Mouse (Mus musculus): Measurements from ENCODE around the gene Tmem88. TPM values are rescaled to one million over a fixed set of nuclear protein-coding genes. Genes with fewer than 3 reads are reported as not detected.
"Not testable (repeated sequence)": the region's sequence is repeated elsewhere in the genome, so short reads cannot be mapped to it uniquely, and the experiment has no call there.

The Tmem88 gene
- polyA plus RNA-seq, 1 experiment from 2014 or later: 34.8 TPM

GRCm38 (mm10) chr11:69395634-69396373 lies 2.2 kb downstream of the Tmem88 start:
- under 1% methylated on average over 45 of the region's 48 CpGs for WGBS
- H3K4me1 ChIP-seq (replicated peaks; ENCODE audit: control insufficient read depth, insufficient read depth, low read length): peaks cover 24% of the 10 kb centered on the region

DNA sequence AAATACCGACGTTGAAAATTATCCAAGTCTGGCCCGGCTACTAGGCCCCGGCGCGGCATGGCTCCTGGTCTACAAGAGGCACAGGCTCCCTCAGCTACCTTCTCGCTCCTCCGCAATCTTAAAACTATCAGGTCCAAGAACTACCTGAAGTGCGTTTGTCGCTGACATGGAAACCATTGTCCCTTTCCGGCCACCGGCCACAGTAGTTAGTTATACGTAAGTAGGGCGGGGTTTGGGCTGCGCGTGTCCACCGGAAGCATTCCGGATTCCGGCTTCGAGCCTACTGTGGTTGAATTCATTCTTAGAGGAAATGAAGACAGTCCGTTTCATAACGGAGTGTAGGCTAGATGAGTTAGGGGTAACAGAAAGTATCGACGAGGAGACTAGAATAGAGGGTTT lies 2.8 kb downstream of the Tmem88 start, which contains the start of the genes Naa38 and Cyb5d1:
Gene Naa38, plus strand, starts transcription at position 253 of the 399 bp plus-strand sequence.
Gene Cyb5d1, minus strand, starts transcription at position 397 of the 399 bp plus-strand sequence.
- not testable (repeated sequence) for H3K9me3 ChIP-seq (ENCODE audit: control insufficient read depth, low read length); H3K27me3 ChIP-seq (replicated peaks; ENCODE audit: control insufficient read depth, insufficient read depth, low read length)
- H3K4me2 ChIP-seq (ENCODE audit: low read length): peak within 1 kb of the TSS; percentile 72
- ATAC-seq (replicated peaks; ENCODE audit: low FRiP score, low TSS enrichment, low read depth) (peak; percentile 60), DNase-seq (ENCODE audit: low spot score) (peak; percentile 91)
- peak within 1 kb of the TSS; percentile 96 for H3K9ac ChIP-seq (ENCODE audit: low read length)
- H3K4me3 ChIP-seq (ENCODE audit: low read depth, low read length): peak within 1 kb of the TSS; percentile 70
- H3K4me1 ChIP-seq (replicated peaks; ENCODE audit: control insufficient read depth, insufficient read depth, low read length): peaks cover 24% of the 10 kb centered on the region
- WGBS: under 1% methylated on average over 24 of the region's 24 CpGs
- H3K27ac ChIP-seq (ENCODE audit: low read depth): peak within 1 kb of the TSS; percentile 97
- H3K36me3 ChIP-seq (ENCODE audit: control insufficient read depth, insufficient read depth, low read length): peaks cover 10% of the 10 kb centered on the region

More at GRCm38 (mm10) chr11:69395634-69396373, 2.2 kb downstream of the Tmem88 start:
- Histone ChIP-seq H3K4me2 (ENCODE audit: low read length) (peak overlapping the region; percentile 72), H3K4me3 (ENCODE audit: low read depth, low read length) (peak overlapping the region; percentile 70), H3K36me3 (ENCODE audit: control insufficient read depth, insufficient read depth, low read length) (peaks cover 16% of the 10 kb centered on the region), H3K9me3 (ENCODE audit: control insufficient read depth, low read length) (no peaks in the 10 kb centered on the region), H3K27ac (ENCODE audit: low read depth) (peak overlapping the region; percentile 97), H3K27me3 (replicated peaks; ENCODE audit: control insufficient read depth, insufficient read depth, low read length) (no peaks in the 10 kb centered on the region), H3K9ac (ENCODE audit: low read length) (peak overlapping the region; percentile 96)
- ATAC-seq (replicated peaks; ENCODE audit: low FRiP score, low TSS enrichment, low read depth): peak; percentile 83
- DNase-seq (ENCODE audit: low spot score): peak; percentile 99

GRCm38 (mm10) chr11:69394591-69395167 lies 3.4 kb downstream of the Tmem88 start:
- not testable (repeated sequence) for H3K27me3 ChIP-seq (replicated peaks; ENCODE audit: control insufficient read depth, insufficient read depth, low read length)

DNA sequence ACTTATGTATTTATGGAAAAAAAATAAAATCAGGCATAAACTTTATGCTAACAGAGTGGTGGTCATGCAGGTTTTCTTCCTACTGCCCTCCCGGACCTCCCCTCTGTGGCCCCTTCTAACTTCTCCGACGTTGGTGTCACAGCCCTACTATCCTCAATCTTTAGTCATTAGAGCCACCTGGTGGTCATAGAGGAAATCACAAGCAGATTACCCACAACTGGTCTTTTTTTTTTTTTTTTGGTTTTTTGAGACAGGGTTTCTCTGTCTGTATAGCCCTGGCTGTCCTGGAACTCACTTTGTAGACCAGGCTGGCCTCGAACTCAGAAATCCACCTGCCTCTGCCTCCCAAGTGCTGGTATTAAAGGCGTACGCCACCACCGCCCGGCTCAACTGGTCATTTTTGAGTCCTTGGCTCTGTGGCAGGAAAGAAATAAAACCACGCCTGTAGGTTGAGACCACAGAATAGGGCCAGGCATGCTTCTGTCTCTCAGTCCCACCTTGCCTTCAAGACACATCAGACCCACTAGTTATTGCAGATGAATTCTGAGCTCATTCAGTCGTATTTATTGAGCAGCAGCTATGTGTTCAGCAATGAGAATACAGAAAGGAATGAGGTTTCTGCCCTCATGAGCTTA lies 7.5 kb downstream of the Tmem88 start:
- Histone ChIP-seq H3K4me2 (ENCODE audit: low read length) (no peak overlapping the region), H3K4me3 (ENCODE audit: low read depth, low read length) (no peak overlapping the region)

More at GRCm38 (mm10) chr11:69394591-69395167, 3.4 kb downstream of the Tmem88 start:
- not testable (repeated sequence) for ATAC-seq (replicated peaks; ENCODE audit: low FRiP score, low TSS enrichment, low read depth); H3K9me3 ChIP-seq (ENCODE audit: control insufficient read depth, low read length); H3K36me3 ChIP-seq (ENCODE audit: control insufficient read depth, insufficient read depth, low read length)
- H3K4me2 ChIP-seq (ENCODE audit: low read length): peak overlapping the region; percentile 72
- H3K27ac ChIP-seq (ENCODE audit: low read depth): peak overlapping the region; percentile 97; the same call in 1 of the 2 replicates
- H3K9ac ChIP-seq (ENCODE audit: low read length): peak overlapping the region; percentile 96
- peak overlapping the region; percentile 70 for H3K4me3 ChIP-seq (ENCODE audit: low read depth, low read length)
- peak; percentile 72 for DNase-seq (ENCODE audit: low spot score)
- 1% methylated on average over 31 of the region's 31 CpGs for WGBS
- H3K4me1 ChIP-seq (replicated peaks; ENCODE audit: control insufficient read depth, insufficient read depth, low read length): peaks cover 24% of the 10 kb centered on the region

GRCm38 (mm10) chr11:69389531-69390399 lies 8.3 kb downstream of the Tmem88 start:
- no peaks in the 10 kb centered on the region for H3K36me3 ChIP-seq (ENCODE audit: control insufficient read depth, insufficient read depth, low read length)
- 0 out of 2 replicates have a peak, but pooled peaks cover 6% of the 10 kb centered on the region for H3K4me1 ChIP-seq (replicated peaks; ENCODE audit: control insufficient read depth, insufficient read depth, low read length)
- H3K27ac ChIP-seq (ENCODE audit: low read depth): no peak overlapping the region
- peak; percentile 7; the same call in 1 of the 2 replicates for ATAC-seq (replicated peaks; ENCODE audit: low FRiP score, low TSS enrichment, low read depth)
- H3K9me3 ChIP-seq (ENCODE audit: control insufficient read depth, low read length): no peaks in the 10 kb centered on the region
- H3K4me3 ChIP-seq (ENCODE audit: low read depth, low read length): no peak overlapping the region
- no peak for DNase-seq (ENCODE audit: low spot score)
- no peak overlapping the region for H3K9ac ChIP-seq (ENCODE audit: low read length)
- WGBS: 71% methylated on average over 14 of the region's 14 CpGs
- no peaks in the 10 kb centered on the region for H3K27me3 ChIP-seq (replicated peaks; ENCODE audit: control insufficient read depth, insufficient read depth, low read length)
- H3K4me2 ChIP-seq (ENCODE audit: low read length): no peak overlapping the region

More for the DNA sequence above, 7.5 kb downstream of the Tmem88 start:
- Histone ChIP-seq H3K36me3 (ENCODE audit: control insufficient read depth, insufficient read depth, low read length) (no peaks in the 10 kb centered on the region), H3K4me1 (replicated peaks; ENCODE audit: control insufficient read depth, insufficient read depth, low read length) (0 out of 2 replicates have a peak, but pooled peaks cover 6% of the 10 kb centered on the region), H3K9me3 (ENCODE audit: control insufficient read depth, low read length) (no peaks in the 10 kb centered on the region), H3K9ac (ENCODE audit: low read length) (no peak overlapping the region), H3K27ac (ENCODE audit: low read depth) (no peak overlapping the region), H3K27me3 (replicated peaks; ENCODE audit: control insufficient read depth, insufficient read depth, low read length) (no peaks in the 10 kb centered on the region)
- peak; percentile 80 for DNase-seq (ENCODE audit: low spot score)
- peak; percentile 23; the same call in 1 of the 2 replicates for ATAC-seq (replicated peaks; ENCODE audit: low FRiP score, low TSS enrichment, low read depth)
- 49% methylated on average over 10 of the region's 10 CpGs for WGBS

- no peaks in the 10 kb centered on the region for H3K36me3 ChIP-seq (ENCODE audit: control insufficient read depth, insufficient read depth, low read length)
- DNase-seq (ENCODE audit: low spot score): no peak
- H3K27ac ChIP-seq (ENCODE audit: low read depth): no peak overlapping the region
- no peak overlapping the region for H3K4me2 ChIP-seq (ENCODE audit: low read length)
- WGBS: 98% methylated on average over 4 of the region's 4 CpGs
- no peaks in the 10 kb centered on the region for H3K9me3 ChIP-seq (ENCODE audit: control insufficient read depth, low read length)
- H3K4me3 ChIP-seq (ENCODE audit: low read depth, low read length): no peak overlapping the region
- no peak for ATAC-seq (replicated peaks; ENCODE audit: low FRiP score, low TSS enrichment, low read depth)
- H3K27me3 ChIP-seq (replicated peaks; ENCODE audit: control insufficient read depth, insufficient read depth, low read length): no peaks in the 10 kb centered on the region
- 0 out of 2 replicates have a peak, but pooled peaks cover 3% of the 10 kb centered on the region for H3K4me1 ChIP-seq (replicated peaks; ENCODE audit: control insufficient read depth, insufficient read depth, low read length)
- no peak overlapping the region for H3K9ac ChIP-seq (ENCODE audit: low read length)
These were observed 9.4 kb downstream of the Tmem88 start for GRCm38 (mm10) chr11:69388680-69389079.

- 74% methylated on average over 7 of the region's 7 CpGs for WGBS
- ATAC-seq (replicated peaks; ENCODE audit: low FRiP score, low TSS enrichment, low read depth) (no peak), DNase-seq (ENCODE audit: low spot score) (no peak)
- Histone ChIP-seq H3K27ac (ENCODE audit: low read depth) (no peak overlapping the region), H3K9ac (ENCODE audit: low read length) (no peak overlapping the region), H3K36me3 (ENCODE audit: control insufficient read depth, insufficient read depth, low read length) (no peaks in the 10 kb centered on the region), H3K9me3 (ENCODE audit: control insufficient read depth, low read length) (no peaks in the 10 kb centered on the region), H3K4me3 (ENCODE audit: low read depth, low read length) (no peak overlapping the region), H3K4me2 (ENCODE audit: low read length) (no peak overlapping the region), H3K4me1 (replicated peaks; ENCODE audit: control insufficient read depth, insufficient read depth, low read length) (0 out of 2 replicates have a peak, but pooled peaks cover 3% of the 10 kb centered on the region), H3K27me3 (replicated peaks; ENCODE audit: control insufficient read depth, insufficient read depth, low read length) (no peaks in the 10 kb centered on the region)
These were observed 11.3 kb downstream of the Tmem88 start for GRCm38 (mm10) chr11:69386758-69387157.

DNA sequence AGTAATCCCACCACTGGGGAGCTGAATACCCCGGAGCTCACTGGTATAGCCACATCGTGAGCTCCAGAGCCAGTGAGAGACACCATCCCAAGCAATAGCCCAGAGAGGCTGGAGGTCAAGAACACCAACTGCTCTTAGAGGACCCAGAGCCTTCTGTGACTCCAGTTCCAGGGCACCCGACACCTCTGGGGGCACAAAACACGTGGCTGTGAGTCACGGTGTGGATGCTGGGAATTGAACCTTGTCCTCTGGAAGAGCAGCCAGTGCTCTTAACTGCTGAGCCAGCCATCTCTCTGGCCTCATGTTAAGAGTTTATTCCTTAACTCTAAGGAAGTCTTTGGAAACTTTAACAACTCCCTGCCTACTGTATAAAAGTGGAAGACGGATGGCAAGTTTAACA lies 13.1 kb downstream of the Tmem88 start:
- Histone ChIP-seq H3K9me3 (ENCODE audit: control insufficient read depth, low read length) (no peaks in the 10 kb centered on the region), H3K4me2 (ENCODE audit: low read length) (no peak overlapping the region), H3K9ac (ENCODE audit: low read length) (no peak overlapping the region), H3K4me3 (ENCODE audit: low read depth, low read length) (no peak overlapping the region), H3K27ac (ENCODE audit: low read depth) (no peak overlapping the region), H3K36me3 (ENCODE audit: control insufficient read depth, insufficient read depth, low read length) (no peaks in the 10 kb centered on the region), H3K4me1 (replicated peaks; ENCODE audit: control insufficient read depth, insufficient read depth, low read length) (0 out of 2 replicates have a peak, but pooled peaks cover under 1% of the 10 kb centered on the region), H3K27me3 (replicated peaks; ENCODE audit: control insufficient read depth, insufficient read depth, low read length) (no peaks in the 10 kb centered on the region)
- DNase-seq (ENCODE audit: low spot score): no peak
- ATAC-seq (replicated peaks; ENCODE audit: low FRiP score, low TSS enrichment, low read depth): no peak
- 72% methylated on average over 6 of the region's 6 CpGs for WGBS
